Mouse (Mus musculus): ENCODE data around the gene Nufip1. TPM values are rescaled to one million over a fixed set of nuclear protein-coding genes. Genes with fewer than 3 reads are reported as not detected.

Gene Nufip1
- polyA plus RNA-seq, 1 experiment from 2014 or later = 16.6 TPM

- WGBS = 89% methylated on average over 5 of the region's 5 CpGs
- peaks cover 64% of the 10 kb centered on the region for H3K36me3 ChIP-seq
- DNase-seq (ENCODE audit: low spot score) = no peak
- no peaks in the 10 kb centered on the region for H3K9me3 ChIP-seq
- H3K27ac ChIP-seq = no peak overlapping the region
- H3K4me3 ChIP-seq = no peak overlapping the region
- H3K4me1 ChIP-seq = no peaks in the 10 kb centered on the region
- H3K27me3 ChIP-seq (ENCODE audit: insufficient read depth, poor library complexity, severe bottlenecking) = no peaks in the 10 kb centered on the region
These were observed 12.9 kb upstream of the Nufip1 start for GRCm38 (mm10) chr14:76097815-76098214.

- 91% methylated on average over 9 of the region's 9 CpGs for WGBS
These were observed 11.1 kb upstream of the Nufip1 start for GRCm38 (mm10) chr14:76099543-76099942.

GRCm38 (mm10) chr14:76115744-76116143 lies 5.1 kb downstream of the Nufip1 start:
- H3K27me3 ChIP-seq (ENCODE audit: insufficient read depth, poor library complexity, severe bottlenecking) = no peaks in the 10 kb centered on the region
- no peak overlapping the region for H3K27ac ChIP-seq
- no peaks in the 10 kb centered on the region for H3K9me3 ChIP-seq
- 91% methylated on average over 5 of the region's 5 CpGs for WGBS
- 0 out of 2 replicates have a peak, but pooled peaks cover 5% of the 10 kb centered on the region for H3K4me1 ChIP-seq
- DNase-seq (ENCODE audit: low spot score) = no peak
- H3K4me3 ChIP-seq = no peak overlapping the region
- peaks cover 68% of the 10 kb centered on the region for H3K36me3 ChIP-seq

More at GRCm38 (mm10) chr14:76099543-76099942, 11.1 kb upstream of the Nufip1 start:
- H3K36me3 ChIP-seq = peaks cover 62% of the 10 kb centered on the region
- no peak for DNase-seq (ENCODE audit: low spot score)
- H3K4me1 ChIP-seq = no peaks in the 10 kb centered on the region
- no peak overlapping the region for H3K4me3 ChIP-seq
- no peaks in the 10 kb centered on the region for H3K9me3 ChIP-seq
- H3K27me3 ChIP-seq (ENCODE audit: insufficient read depth, poor library complexity, severe bottlenecking) = no peaks in the 10 kb centered on the region
- no peak overlapping the region for H3K27ac ChIP-seq

- DNase-seq (ENCODE audit: low spot score) = no peak
- 79% methylated on average over 4 of the region's 4 CpGs for WGBS
- Histone ChIP-seq H3K4me3 (no peak overlapping the region), H3K9me3 (no peaks in the 10 kb centered on the region), H3K4me1 (peaks cover 10% of the 10 kb centered on the region; the same call in 1 of the 2 replicates), H3K27ac (no peak overlapping the region), H3K27me3 (ENCODE audit: insufficient read depth, poor library complexity, severe bottlenecking) (no peaks in the 10 kb centered on the region), H3K36me3 (peaks cover 81% of the 10 kb centered on the region)
These were observed 8.3 kb downstream of the Nufip1 start for GRCm38 (mm10) chr14:76118963-76119362.

GRCm38 (mm10) chr14:76120472-76120871 lies 9.8 kb downstream of the Nufip1 start:
- no peaks in the 10 kb centered on the region for H3K9me3 ChIP-seq
- no peak overlapping the region for H3K4me3 ChIP-seq
- no peak for DNase-seq (ENCODE audit: low spot score)
- no peaks in the 10 kb centered on the region for H3K27me3 ChIP-seq (ENCODE audit: insufficient read depth, poor library complexity, severe bottlenecking)
- H3K36me3 ChIP-seq = peaks cover 80% of the 10 kb centered on the region
- peaks cover 10% of the 10 kb centered on the region; the same call in 1 of the 2 replicates for H3K4me1 ChIP-seq
- 84% methylated on average over 4 of the region's 4 CpGs for WGBS
- no peak overlapping the region for H3K27ac ChIP-seq

- Histone ChIP-seq H3K36me3 (peaks cover 81% of the 10 kb centered on the region), H3K4me1 (peaks cover 10% of the 10 kb centered on the region; the same call in 1 of the 2 replicates), H3K27ac (no peak overlapping the region), H3K27me3 (ENCODE audit: insufficient read depth, poor library complexity, severe bottlenecking) (no peaks in the 10 kb centered on the region), H3K9me3 (no peaks in the 10 kb centered on the region), H3K4me3 (no peak overlapping the region)
- no peak for DNase-seq (ENCODE audit: low spot score)
- 58% methylated on average over 6 of the region's 6 CpGs for WGBS
These were observed 11.4 kb downstream of the Nufip1 start for GRCm38 (mm10) chr14:76121901-76122662.

GRCm38 (mm10) chr14:76122663-76123058 lies 12.0 kb downstream of the Nufip1 start:
- no peak overlapping the region for H3K27ac ChIP-seq

GRCm38 (mm10) chr14:76127311-76127710 lies 16.6 kb downstream of the Nufip1 start:
- no peak for DNase-seq (ENCODE audit: low spot score)
- Histone ChIP-seq H3K36me3 (peaks cover 82% of the 10 kb centered on the region), H3K27ac (no peak overlapping the region), H3K4me3 (no peak overlapping the region), H3K4me1 (peaks cover 8% of the 10 kb centered on the region; the same call in 1 of the 2 replicates), H3K27me3 (ENCODE audit: insufficient read depth, poor library complexity, severe bottlenecking) (no peaks in the 10 kb centered on the region), H3K9me3 (no peaks in the 10 kb centered on the region)
- 87% methylated on average over 3 of the region's 3 CpGs for WGBS

More at GRCm38 (mm10) chr14:76122663-76123058, 12.0 kb downstream of the Nufip1 start:
- H3K27me3 ChIP-seq (ENCODE audit: insufficient read depth, poor library complexity, severe bottlenecking) = no peaks in the 10 kb centered on the region
- no peaks in the 10 kb centered on the region for H3K9me3 ChIP-seq
- H3K36me3 ChIP-seq = peaks cover 81% of the 10 kb centered on the region
- no peak overlapping the region for H3K4me3 ChIP-seq
- DNase-seq (ENCODE audit: low spot score) = no peak
- peaks cover 10% of the 10 kb centered on the region; the same call in 1 of the 2 replicates for H3K4me1 ChIP-seq
- WGBS = 75% methylated on average over 8 of the region's 8 CpGs

- WGBS = 80% methylated on average over 4 of the region's 4 CpGs
- H3K27ac ChIP-seq = no peak overlapping the region
- H3K9me3 ChIP-seq = no peaks in the 10 kb centered on the region
- no peaks in the 10 kb centered on the region for H3K27me3 ChIP-seq (ENCODE audit: insufficient read depth, poor library complexity, severe bottlenecking)
- H3K4me1 ChIP-seq = no peaks in the 10 kb centered on the region
- H3K4me3 ChIP-seq = no peak overlapping the region
- H3K36me3 ChIP-seq = peaks cover 82% of the 10 kb centered on the region
- no peak for DNase-seq (ENCODE audit: low spot score)
These were observed 17.5 kb downstream of the Nufip1 start for GRCm38 (mm10) chr14:76128174-76128573.

- H3K27ac ChIP-seq = no peak overlapping the region
- no peaks in the 10 kb centered on the region for H3K27me3 ChIP-seq (ENCODE audit: insufficient read depth, poor library complexity, severe bottlenecking)
- no peaks in the 10 kb centered on the region for H3K9me3 ChIP-seq
- DNase-seq (ENCODE audit: low spot score) = no peak
- H3K4me3 ChIP-seq = no peak overlapping the region
- peaks cover 69% of the 10 kb centered on the region for H3K36me3 ChIP-seq
- WGBS = 92% methylated on average over 4 of the region's 4 CpGs
- H3K4me1 ChIP-seq = no peaks in the 10 kb centered on the region
These were observed 24.3 kb downstream of the Nufip1 start for GRCm38 (mm10) chr14:76134975-76135374.

GRCm38 (mm10) chr14:76145248-76145647 lies 34.6 kb downstream of the Nufip1 start:
- no peaks in the 10 kb centered on the region for H3K36me3 ChIP-seq
- no peak overlapping the region for H3K27ac ChIP-seq
- H3K9me3 ChIP-seq = no peaks in the 10 kb centered on the region
- DNase-seq (ENCODE audit: low spot score) = no peak
- WGBS = 71% methylated on average over 1 of the region's 1 CpGs
- H3K4me3 ChIP-seq = no peak overlapping the region
- no peaks in the 10 kb centered on the region for H3K27me3 ChIP-seq (ENCODE audit: insufficient read depth, poor library complexity, severe bottlenecking)
- H3K4me1 ChIP-seq = peaks cover 17% of the 10 kb centered on the region

- peaks cover 20% of the 10 kb centered on the region for H3K4me1 ChIP-seq
- no peak overlapping the region for H3K4me3 ChIP-seq
- no peaks in the 10 kb centered on the region for H3K36me3 ChIP-seq
- no peaks in the 10 kb centered on the region for H3K27me3 ChIP-seq (ENCODE audit: insufficient read depth, poor library complexity, severe bottlenecking)
- 24% methylated on average over 7 of the region's 7 CpGs for WGBS
- H3K9me3 ChIP-seq = no peaks in the 10 kb centered on the region
- no peak for DNase-seq (ENCODE audit: low spot score)
- H3K27ac ChIP-seq = no peak overlapping the region
These were observed 35.2 kb downstream of the Nufip1 start for GRCm38 (mm10) chr14:76145868-76146267.

- peaks cover 20% of the 10 kb centered on the region for H3K4me1 ChIP-seq
- H3K27me3 ChIP-seq (ENCODE audit: insufficient read depth, poor library complexity, severe bottlenecking) = no peaks in the 10 kb centered on the region
- no peak for DNase-seq (ENCODE audit: low spot score)
- H3K4me3 ChIP-seq = no peak overlapping the region
- no peak overlapping the region for H3K27ac ChIP-seq
- 82% methylated on average over 6 of the region's 6 CpGs for WGBS
- no peaks in the 10 kb centered on the region for H3K36me3 ChIP-seq
- no peaks in the 10 kb centered on the region for H3K9me3 ChIP-seq
These were observed 36.4 kb downstream of the Nufip1 start for GRCm38 (mm10) chr14:76147061-76147460.

Measured in heart, embryonic 10.5 days (tissue).